Mouse (Mus musculus) erythroblast, embryonic 14.5 days (primary cell): ENCODE measurements around the gene Agpat1. TPM values are rescaled to one million over a fixed set of nuclear protein-coding genes. Genes with fewer than 3 reads are reported as not detected.

Experiments
- H3K27me3 ChIP-seq: 2 replicates; pipeline ENCODE4 v1.6.1; 2012; ENCODE audit warnings: inconsistent platforms; ENCODE audit not compliant: control insufficient read depth
- H3K36me3 ChIP-seq: 2 replicates; pipeline ENCODE4 v1.6.1; 2012; ENCODE audit warnings: mild to moderate bottlenecking, inconsistent platforms; ENCODE audit not compliant: control insufficient read depth
- H3K4me1 ChIP-seq: 2 replicates; pipeline ENCODE4 v1.6.1; 2012; ENCODE audit warnings: inconsistent platforms; ENCODE audit not compliant: control insufficient read depth
- H3K4me3 ChIP-seq: replicated peaks from 2 replicates; pipeline ENCODE3; 2012; ENCODE audit warnings: moderate library complexity, mild to moderate bottlenecking, inconsistent platforms
- H3K9me3 ChIP-seq: 2 replicates; pipeline ENCODE4 v1.6.1; 2012; ENCODE audit warnings: low read length, inconsistent platforms, mixed read lengths; ENCODE audit not compliant: control insufficient read depth
- GATA1 ChIP-seq: IDR thresholded peaks from 2 replicates; pipeline ENCODE4 v1.6.1; 2012; ENCODE audit warnings: low read length, inconsistent platforms, mixed read lengths
- TAL1 ChIP-seq: IDR thresholded peaks from 3 replicates; pipeline ENCODE4 v1.6.1; 2012; ENCODE audit warnings: low read length, inconsistent platforms, mixed read lengths
- polyA plus RNA-seq: library from polyadenylated mRNA; stranded (reverse); fragments of >175 nt; gene quantifications from 2 replicates; pipeline ENCODE4 v1.2.3, GENCODE M21; 2012

Agpat1 gene
- polyA plus RNA-seq, 1 experiment, result 18.7 TPM

- H3K4me1 ChIP-seq, result peaks cover 10% of the 10 kb centered on the region
- peaks cover 58% of the 10 kb centered on the region for H3K27me3 ChIP-seq
- H3K36me3 ChIP-seq, result peaks cover 2% of the 10 kb centered on the region; the same call in 1 of the 2 replicates
- H3K9me3 ChIP-seq, result no peaks in the 10 kb centered on the region
- TF ChIP-seq TAL1 (no peak), GATA1 (no peak)
- no peak overlapping the region for H3K4me3 ChIP-seq
Observed at GRCm38 (mm10) chr17:34659897-34660214, 55.8 kb downstream of the Agpat1 start.

GRCm38 (mm10) chr17:34660259-34660820, 56.3 kb downstream of the Agpat1 start:
- no peaks in the 10 kb centered on the region for H3K9me3 ChIP-seq
- TF ChIP-seq GATA1, result no peak
- TF ChIP-seq TAL1, result no peak
- no peak overlapping the region for H3K4me3 ChIP-seq
- peaks cover 10% of the 10 kb centered on the region for H3K4me1 ChIP-seq
- H3K27me3 ChIP-seq, result peaks cover 58% of the 10 kb centered on the region
- H3K36me3 ChIP-seq, result no peaks in the 10 kb centered on the region

- H3K4me3 ChIP-seq, result no peak overlapping the region
- H3K9me3 ChIP-seq, result no peaks in the 10 kb centered on the region
- H3K4me1 ChIP-seq, result peaks cover 10% of the 10 kb centered on the region
- peaks cover 58% of the 10 kb centered on the region for H3K27me3 ChIP-seq
- no peaks in the 10 kb centered on the region for H3K36me3 ChIP-seq
- TF ChIP-seq TAL1, result no peak
- no peak for TF ChIP-seq GATA1
Observed at GRCm38 (mm10) chr17:34661121-34661591, 57.1 kb downstream of the Agpat1 start.

GRCm38 (mm10) chr17:34662468-34662867, 58.4 kb downstream of the Agpat1 start:
- no peak for TF ChIP-seq TAL1
- no peak for TF ChIP-seq GATA1
- no peak overlapping the region for H3K4me3 ChIP-seq
- H3K27me3 ChIP-seq, result peaks cover 47% of the 10 kb centered on the region

GRCm38 (mm10) chr17:34662978-34663377, 58.9 kb downstream of the Agpat1 start:
- Histone ChIP-seq H3K27me3 (peaks cover 45% of the 10 kb centered on the region), H3K4me1 (peaks cover 10% of the 10 kb centered on the region), H3K36me3 (no peaks in the 10 kb centered on the region), H3K4me3 (no peak overlapping the region), H3K9me3 (no peaks in the 10 kb centered on the region)
- TF ChIP-seq GATA1 (no peak), TAL1 (no peak)

More at GRCm38 (mm10) chr17:34662468-34662867, 58.4 kb downstream of the Agpat1 start:
- H3K9me3 ChIP-seq, result no peaks in the 10 kb centered on the region
- H3K36me3 ChIP-seq, result no peaks in the 10 kb centered on the region
- peaks cover 10% of the 10 kb centered on the region for H3K4me1 ChIP-seq

Other genes with a start within 250 kb of the Agpat1 start
- not detected in 2 replicates for gene Btnl2, start 249.4 kb upstream of the Agpat1 start, polyA plus RNA-seq
- not detected in 2 replicates for gene Btnl1, start 227.1 kb upstream of the Agpat1 start, polyA plus RNA-seq
- not detected in 2 replicates for gene BC051142, start 205.4 kb upstream of the Agpat1 start, polyA plus RNA-seq
- gene Btnl4, start 126.9 kb upstream of the Agpat1 start, polyA plus RNA-seq, result 0.02 TPM in 1 of 2 replicates, not detected in the other
- not detected in 2 replicates for gene Btnl6, start 86.9 kb upstream of the Agpat1 start, polyA plus RNA-seq
- 0.16 and 0.17 TPM in 2 replicates for gene Notch4, start 40.0 kb upstream of the Agpat1 start, polyA plus RNA-seq
- gene Gpsm3, start 14.5 kb upstream of the Agpat1 start, polyA plus RNA-seq, result 1.2 and 1.3 TPM in 2 replicates
- gene Pbx2, start 13.0 kb upstream of the Agpat1 start, polyA plus RNA-seq, result 11.4 and 11.5 TPM in 2 replicates
- 0.33 and 0.46 TPM in 2 replicates for gene Ager, start 6.4 kb upstream of the Agpat1 start, polyA plus RNA-seq
- 16.2 and 16.8 TPM in 2 replicates for gene Rnf5, start 572 bp upstream of the Agpat1 start, polyA plus RNA-seq
- gene Egfl8, start 11.7 kb downstream of the Agpat1 start, polyA plus RNA-seq, result 0.03 and 0.05 TPM in 2 replicates
- 1.4 and 1.7 TPM in 2 replicates for gene Ppt2, start 24.2 kb downstream of the Agpat1 start, polyA plus RNA-seq
- not detected in 2 replicates for gene Prrt1, start 25.3 kb downstream of the Agpat1 start, polyA plus RNA-seq
- gene Fkbpl, start 40.5 kb downstream of the Agpat1 start, polyA plus RNA-seq, result 0.48 and 0.56 TPM in 2 replicates
- gene Atf6b, start 42.9 kb downstream of the Agpat1 start, polyA plus RNA-seq, result 7.7 and 7.8 TPM in 2 replicates
- gene Tnxb, start 66.3 kb downstream of the Agpat1 start, polyA plus RNA-seq, result under 0.01 TPM in 1 of 2 replicates, not detected in the other
- gene C4b, start 139.6 kb downstream of the Agpat1 start, polyA plus RNA-seq, result 0.05 TPM in 1 of 2 replicates, not detected in the other
- gene Cyp21a1, start 200.3 kb downstream of the Agpat1 start, polyA plus RNA-seq, result not detected in 2 replicates
- 6.3 and 6.7 TPM in 2 replicates for gene Stk19, start 232.7 kb downstream of the Agpat1 start, polyA plus RNA-seq
- 15.3 and 22.0 TPM in 2 replicates for gene Dxo, start 232.8 kb downstream of the Agpat1 start, polyA plus RNA-seq
- gene Skiv2l, start 245.9 kb downstream of the Agpat1 start, polyA plus RNA-seq, result 6.7 and 8.9 TPM in 2 replicates
- 30.9 and 32.9 TPM in 2 replicates for gene Nelfe, start 246.1 kb downstream of the Agpat1 start, polyA plus RNA-seq